Mouse (Mus musculus): ENCODE results near the gene Slc25a5.

- TF ChIP-seq CTCF (IDR thresholded peaks at IDR 0.05; ENCODE audit: borderline replicate concordance, insufficient read depth, low read depth, low read length) (no peak), POLR2A (IDR thresholded peaks at IDR 0.05; ENCODE audit: borderline replicate concordance, insufficient read depth, low read length) (no peak)
These were observed 37.5 kb upstream of the Slc25a5 start for GRCm38 (mm10) chrX:36757796-36758472.

Data from cerebellum, adult 2 months (tissue).